Mouse (Mus musculus): Measurements from ENCODE around the gene Tex2.

- TF ChIP-seq CTCF (IDR thresholded peaks at IDR 0.05; ENCODE audit: borderline replicate concordance, extremely low read depth, insufficient read depth, insufficient read length) (peak; percentile 13; the same call in 1 of the 2 replicates), POLR2A (IDR thresholded peaks at IDR 0.05; ENCODE audit: borderline replicate concordance, extremely low read depth, insufficient read depth, insufficient read length, poor library complexity, severe bottlenecking) (no peak)
These were observed 107.0 kb downstream of the Tex2 start for GRCm38 (mm10) chr11:106506211-106506610.

All from brain, embryonic 14.5 days (tissue).